12 mouse cellular contexts compared by ENCODE assay signal in the genomic region with DNA sequence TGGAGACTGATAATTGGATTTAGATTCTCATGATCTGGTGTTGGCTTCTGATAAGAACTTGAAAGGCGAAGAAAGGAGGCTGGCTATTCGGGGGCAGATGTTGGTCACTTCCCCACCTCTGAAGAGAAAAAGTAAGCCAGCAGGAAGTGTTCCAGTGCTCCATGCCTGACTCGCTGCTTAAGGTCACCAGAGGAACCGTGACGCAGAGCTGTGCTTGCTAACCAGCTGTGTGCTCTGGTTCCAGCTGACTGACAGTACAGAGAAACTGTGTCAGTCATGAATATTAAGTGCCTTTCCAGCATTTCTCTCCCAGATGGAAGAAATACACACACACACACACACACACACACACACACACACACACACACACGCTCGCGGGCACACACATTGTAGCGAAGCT.
A peak's percentile ranks its signal among the peaks of the same experiment; 100 is the strongest.
DNase-seq lines count a peak whose midpoint lies in the region; ATAC-seq and TF ChIP-seq lines count a peak whose summit lies in the region.
"Had no signal": no experiment of that assay in that cellular context is flagged by ENCODE, and none has a peak within 500 bp of the region (broad histone marks: within the 10 kb centered on the region; RNA-seq: fewer than 3 reads in every experiment).

No protein-coding gene starts in this region.

- no peak for ATAC-seq in midbrain, postnatal 0 days (ENCODE audit: low FRiP score)

- no peak overlapping the region for H3K4me2 ChIP-seq in midbrain, postnatal 0 days (ENCODE audit: low read depth, low read length, poor library complexity, severe bottlenecking)
- H3K4me2 ChIP-seq: embryonic facial prominence, embryonic 15.5 days had no signal

- no peaks in the 10 kb centered on the region for H3K9me3 ChIP-seq in midbrain, embryonic 10.5 days (replicated peaks)
- H3K9me3 ChIP-seq in midbrain, postnatal 0 days (ENCODE audit: low read length): no peaks in the 10 kb centered on the region
- H3K9me3 ChIP-seq: embryonic facial prominence, embryonic 15.5 days had no signal

- peaks cover 34% of the 10 kb centered on the region for H3K4me1 ChIP-seq in midbrain, embryonic 10.5 days
- peaks cover 10% of the 10 kb centered on the region; the same call in 1 of the 2 replicates for H3K4me1 ChIP-seq in midbrain, postnatal 0 days (ENCODE audit: insufficient read depth, low read length)

- 52% methylated on average over 9 of the region's 9 CpGs for WGBS in midbrain, embryonic 10.5 days
- 25% methylated on average over 9 of the region's 9 CpGs for WGBS in midbrain, postnatal 0 days

- no peak overlapping the region for H3K27ac ChIP-seq in midbrain, embryonic 10.5 days (replicated peaks)
- H3K27ac ChIP-seq in midbrain, postnatal 0 days (ENCODE audit: low read depth, low read length): no peak overlapping the region
- H3K27ac ChIP-seq: embryonic facial prominence, embryonic 15.5 days; liver, embryonic 14.5 days had no signal

- no peak for TF ChIP-seq CTCF in midbrain, postnatal 0 days (IDR thresholded peaks at IDR 0.05)

- no peak overlapping the region for H3K4me3 ChIP-seq in midbrain, embryonic 10.5 days
- no peak overlapping the region for H3K4me3 ChIP-seq in midbrain, postnatal 0 days (ENCODE audit: low read depth, low read length)
- H3K4me3 ChIP-seq: embryonic facial prominence, embryonic 15.5 days had no signal

- no peaks in the 10 kb centered on the region for H3K36me3 ChIP-seq in midbrain, embryonic 10.5 days
- H3K36me3 ChIP-seq in midbrain, postnatal 0 days (ENCODE audit: insufficient read depth, low read length): no peaks in the 10 kb centered on the region
- H3K36me3 ChIP-seq: embryonic facial prominence, embryonic 15.5 days had no signal

- no peak overlapping the region for H3K9ac ChIP-seq in midbrain, postnatal 0 days (replicated peaks; ENCODE audit: low read length, poor library complexity, severe bottlenecking)
- H3K9ac ChIP-seq: embryonic facial prominence, embryonic 15.5 days; liver, embryonic 14.5 days had no signal

- H3K27me3 ChIP-seq in midbrain, embryonic 10.5 days (ENCODE audit: low read depth, poor library complexity, severe bottlenecking): no peaks in the 10 kb centered on the region
- H3K27me3 ChIP-seq in midbrain, postnatal 0 days (ENCODE audit: insufficient read depth, low read length): no peaks in the 10 kb centered on the region
- H3K27me3 ChIP-seq: embryonic facial prominence, embryonic 15.5 days had no signal

- peak; percentile 5 for DNase-seq in adrenal gland, postnatal 14 days
- DNase-seq in adrenal gland, postnatal 4 days (ENCODE audit: low spot score in 2 of 2): no peak
- DNase-seq in midbrain, embryonic 10.5 days (ENCODE audit: low spot score): peak; percentile 30
- no peak for DNase-seq in midbrain, postnatal 0 days (ENCODE audit: low spot score)
- DNase-seq in lung, postnatal 25 days (ENCODE audit: low spot score): peak; percentile 24
- no peak for DNase-seq in spleen, postnatal 4 days (ENCODE audit: low spot score in 2 of 2)
- DNase-seq in cerebellum, adult 11-12 months: no peak
- no peak for DNase-seq in thymus, postnatal 14 days
- DNase-seq: cerebellum, adult 11 months; gastrocnemius, postnatal 10 days had no signal

Comparison
In these comparisons a context has a peak if more than half of its experiments do, and no peak if none do; other contexts are left out.
1. DNase-seq: peak in adrenal gland, postnatal 14 days (single experiment), midbrain, embryonic 10.5 days (single experiment) and lung, postnatal 25 days (single experiment); none in adrenal gland, postnatal 4 days (0 of 2), midbrain, postnatal 0 days (single experiment), spleen, postnatal 4 days (0 of 2), cerebellum, adult 11-12 months (single experiment) and thymus, postnatal 14 days (single experiment).